Comparison of ENCODE assay signal across 31 mouse cellular contexts in genomic region chr9:15718295-15718694, GRCm38 (mm10).
"Had no signal": no experiment of that assay in that cellular context is flagged by ENCODE, and none has a peak within 500 bp of the region (broad histone marks: within the 10 kb centered on the region; RNA-seq: fewer than 3 reads in every experiment).

No protein-coding gene starts in this region.

- H3K27me3 ChIP-seq: limb, embryonic 12.5 days; limb, embryonic 13.5 days; limb, embryonic 15.5 days; liver, embryonic 12.5 days; liver, embryonic 13.5 days; liver, embryonic 15.5 days; lung, embryonic 15.5 days; megakaryocyte, embryonic 14.5 days; midbrain, embryonic 12.5 days; midbrain, embryonic 13.5 days; midbrain, embryonic 15.5 days; neural tube, embryonic 12.5 days had no signal

- H3K4me1 ChIP-seq: limb, embryonic 12.5 days; limb, embryonic 13.5 days; limb, embryonic 15.5 days; liver, embryonic 12.5 days; liver, embryonic 13.5 days; liver, embryonic 15.5 days; lung, embryonic 15.5 days had no signal

- H3K4me3 ChIP-seq: left cerebral cortex, adult 2 months; limb, embryonic 12.5 days; limb, embryonic 13.5 days; limb, embryonic 15.5 days; liver, embryonic 12.5 days; liver, embryonic 13.5 days; liver, embryonic 15.5 days; lung, embryonic 15.5 days; midbrain, embryonic 10.5 days; midbrain, embryonic 12.5 days; midbrain, embryonic 13.5 days; midbrain, embryonic 15.5 days; myocyte; neural tube, embryonic 12.5 days had no signal

- H3K9me3 ChIP-seq: limb, embryonic 12.5 days; limb, embryonic 13.5 days; limb, embryonic 15.5 days; liver, embryonic 12.5 days; liver, embryonic 13.5 days; liver, embryonic 15.5 days; lung, embryonic 15.5 days; megakaryocyte, embryonic 14.5 days; midbrain, embryonic 10.5 days; midbrain, embryonic 12.5 days; midbrain, embryonic 13.5 days; midbrain, embryonic 15.5 days; neural tube, embryonic 12.5 days had no signal

- DNase-seq: left cerebral cortex, postnatal 4 days; liver; liver, embryonic 13.5 days; liver, postnatal 0 days; lung, adult 18-20 months; lung, adult 2 months; lung, embryonic 14.5 days; lung, postnatal 10 days; lung, postnatal 14 days; lung, postnatal 36 days; lung, postnatal 4 days; midbrain, embryonic 14.5 days had no signal

- H3K9ac ChIP-seq: limb, embryonic 12.5 days; limb, embryonic 13.5 days; limb, embryonic 15.5 days; liver, embryonic 12.5 days; liver, embryonic 13.5 days; liver, embryonic 14.5 days; liver, embryonic 15.5 days; liver, postnatal 0 days; lung, embryonic 14.5 days; lung, embryonic 15.5 days; midbrain, embryonic 12.5 days; midbrain, embryonic 13.5 days; midbrain, embryonic 15.5 days; neural tube, embryonic 12.5 days had no signal

- H3K36me3 ChIP-seq: liver, embryonic 12.5 days; liver, embryonic 13.5 days; liver, embryonic 15.5 days had no signal

- H3K4me2 ChIP-seq: limb, embryonic 12.5 days; limb, embryonic 13.5 days; limb, embryonic 15.5 days; liver, embryonic 12.5 days; liver, embryonic 13.5 days; liver, embryonic 15.5 days; lung, embryonic 14.5 days; lung, embryonic 15.5 days; midbrain, embryonic 11.5 days; midbrain, embryonic 12.5 days; midbrain, embryonic 13.5 days; midbrain, embryonic 15.5 days; neural tube, embryonic 12.5 days had no signal

- H3K27ac ChIP-seq: left cerebral cortex, adult 2 months; limb, embryonic 12.5 days; limb, embryonic 13.5 days; limb, embryonic 15.5 days; liver, embryonic 12.5 days; liver, embryonic 13.5 days; liver, embryonic 14.5 days; liver, embryonic 15.5 days; lung, embryonic 15.5 days; macrophage; midbrain, embryonic 10.5 days; midbrain, embryonic 12.5 days; midbrain, embryonic 13.5 days; midbrain, embryonic 15.5 days; neural tube, embryonic 12.5 days had no signal

- ATAC-seq: liver, embryonic 12.5 days; liver, postnatal 0 days; lung, postnatal 0 days; midbrain, embryonic 13.5 days; midbrain, embryonic 15.5 days; midbrain, embryonic 16.5 days had no signal
